Mouse (Mus musculus): Measurements from ENCODE around the gene Prrc2c.
"Not testable (repeated sequence)": the region's sequence is repeated elsewhere in the genome, so short reads cannot be mapped to it uniquely, and the experiment has no call there.

The Prrc2c gene

GRCm38 (mm10) chr1:162693721-162694120 is 46.6 kb downstream of the Prrc2c start:
- no peak for DNase-seq (ENCODE audit: low spot score)

GRCm38 (mm10) chr1:162665486-162666174 is 74.7 kb downstream of the Prrc2c start:
- DNase-seq (ENCODE audit: low spot score) = no peak

- peak; percentile 55 for DNase-seq (ENCODE audit: low spot score)
These were observed 75.4 kb downstream of the Prrc2c start for GRCm38 (mm10) chr1:162664826-162665475.

GRCm38 (mm10) chr1:162660276-162660860 is 80.0 kb downstream of the Prrc2c start:
- DNase-seq (ENCODE audit: low spot score) = no peak

- DNase-seq (ENCODE audit: low spot score) = no peak
These were observed 82.2 kb downstream of the Prrc2c start, which contains the start of gene Myocos for GRCm38 (mm10) chr1:162658119-162658518. Gene Myocos (minus strand): TSS chr1:162658219.

- DNase-seq (ENCODE audit: low spot score) = no peak
These were observed 91.9 kb downstream of the Prrc2c start for GRCm38 (mm10) chr1:162648416-162648815.

- no peak for DNase-seq (ENCODE audit: low spot score)
These were observed 94.2 kb downstream of the Prrc2c start for GRCm38 (mm10) chr1:162646083-162646686.

GRCm38 (mm10) chr1:162643752-162644151 is 96.6 kb downstream of the Prrc2c start:
- DNase-seq (ENCODE audit: low spot score) = no peak

GRCm38 (mm10) chr1:162642591-162642990 is 97.8 kb downstream of the Prrc2c start:
- no peak for DNase-seq (ENCODE audit: low spot score)

- DNase-seq (ENCODE audit: low spot score) = no peak
These were observed 100.5 kb downstream of the Prrc2c start for GRCm38 (mm10) chr1:162639861-162640260.

- no peak for DNase-seq (ENCODE audit: low spot score)
These were observed 101.2 kb downstream of the Prrc2c start, which contains the start of gene Myoc for GRCm38 (mm10) chr1:162639051-162639750. Gene Myoc (plus strand): TSS chr1:162639155.

GRCm38 (mm10) chr1:162638535-162638934 is 101.8 kb downstream of the Prrc2c start:
- no peak for DNase-seq (ENCODE audit: low spot score)

GRCm38 (mm10) chr1:162636516-162636915 is 103.8 kb downstream of the Prrc2c start:
- DNase-seq (ENCODE audit: low spot score) = no peak

GRCm38 (mm10) chr1:162635291-162635931 is 104.9 kb downstream of the Prrc2c start:
- not testable (repeated sequence) for DNase-seq (ENCODE audit: low spot score)

- DNase-seq (ENCODE audit: low spot score) = not testable (repeated sequence)
These were observed 112.0 kb downstream of the Prrc2c start for GRCm38 (mm10) chr1:162628326-162628725.

GRCm38 (mm10) chr1:162627821-162628220 is 112.5 kb downstream of the Prrc2c start:
- DNase-seq (ENCODE audit: low spot score) = not testable (repeated sequence)

GRCm38 (mm10) chr1:162625229-162625628 is 115.1 kb downstream of the Prrc2c start:
- DNase-seq (ENCODE audit: low spot score) = no peak

- DNase-seq (ENCODE audit: low spot score) = no peak
These were observed 116.5 kb downstream of the Prrc2c start for GRCm38 (mm10) chr1:162623895-162624294.

Data from left cerebral cortex, adult 11 months (tissue).